Mouse (Mus musculus): ENCODE measurements at regions not wholly inside any gene's neighbourhood (a gene's known extent, or its start where the extent isn't known, plus 50 kb on each side); places are given as distances from the start of the nearest gene placed in this dataset.

DNA sequence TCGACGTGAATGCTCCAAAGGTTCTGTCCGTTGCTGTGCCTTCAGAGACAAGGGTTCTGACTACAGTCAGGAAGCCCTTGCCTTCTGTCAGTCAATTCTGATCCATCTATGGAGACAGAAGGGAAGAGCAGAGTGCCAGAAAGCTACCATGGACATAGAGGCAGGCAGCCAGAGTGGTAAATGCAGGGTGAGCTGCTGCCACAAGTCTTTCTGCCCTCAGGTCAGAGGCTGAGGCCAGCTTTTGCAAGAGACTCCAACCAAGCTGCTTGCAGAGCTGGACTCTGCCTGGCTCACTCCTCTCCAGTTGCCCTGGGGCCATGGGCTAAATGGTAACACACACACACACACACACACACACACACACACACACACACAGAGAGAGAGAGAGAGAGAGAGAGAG lies 201.6 kb downstream of the H2al1j start:
- TF ChIP-seq GATA1 (IDR thresholded peaks at IDR 0.05; ENCODE audit: borderline replicate concordance, low read length), result no peak
- TF ChIP-seq FLI1 (IDR thresholded peaks at IDR 0.05; ENCODE audit: low read length), result no peak
